Comparison of ENCODE assay signal across 17 mouse cellular contexts in the genomic region with DNA sequence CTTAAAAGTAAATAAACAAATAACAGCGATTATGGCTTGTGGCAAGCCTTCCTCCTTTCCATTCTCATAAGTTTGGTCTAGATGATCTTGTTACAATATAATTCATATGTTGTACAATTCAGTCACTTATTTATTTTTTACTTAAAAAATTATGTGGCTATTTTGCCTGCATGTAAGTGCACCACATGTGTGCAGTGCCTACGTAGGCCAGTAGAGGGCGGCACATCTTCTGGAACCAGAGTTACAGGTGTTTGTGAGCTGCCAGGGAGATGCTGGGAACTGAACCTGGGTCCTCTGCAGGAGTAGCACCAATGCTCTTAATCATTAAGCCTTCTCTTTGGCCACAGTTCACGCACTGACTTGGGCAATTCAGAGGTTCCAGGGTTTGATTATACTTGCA. TPM values are rescaled to one million over a fixed set of nuclear protein-coding genes. Genes with fewer than 3 reads are reported as not detected.
A peak's percentile ranks its signal among the peaks of the same experiment; 100 is the strongest.
DNase-seq lines count a peak whose midpoint lies in the region; ATAC-seq and TF ChIP-seq lines count a peak whose summit lies in the region.
"Had no signal": no experiment of that assay in that cellular context is flagged by ENCODE, and none has a peak within 500 bp of the region (broad histone marks: within the 10 kb centered on the region; RNA-seq: fewer than 3 reads in every experiment).

No protein-coding gene starts in this region.

- peaks cover 17% of the 10 kb centered on the region for H3K4me1 ChIP-seq in E14TG2a.4 (replicated peaks; ENCODE audit: low read depth, low read length)

- H3K36me3 ChIP-seq in E14TG2a.4 (ENCODE audit: insufficient read depth, low read length), result no peaks in the 10 kb centered on the region
- H3K36me3 ChIP-seq: forebrain, embryonic 15.5 days; heart, embryonic 12.5 days; hindbrain, embryonic 12.5 days; kidney, embryonic 15.5 days; limb, embryonic 13.5 days; neural tube, embryonic 15.5 days had no signal

- no peak for ATAC-seq in megakaryocyte, adult 5-6 weeks (ENCODE audit: poor library complexity, severe bottlenecking)
- ATAC-seq: forebrain, embryonic 15.5 days; midbrain, embryonic 16.5 days had no signal

- peaks cover 56% of the 10 kb centered on the region for H3K27me3 ChIP-seq in E14TG2a.4 (ENCODE audit: insufficient read depth, low read length)

- peaks cover 4% of the 10 kb centered on the region; the same call in 1 of the 2 replicates for H3K9me3 ChIP-seq in E14TG2a.4 (ENCODE audit: low read length)
- H3K9me3 ChIP-seq: forebrain, embryonic 15.5 days; kidney, embryonic 15.5 days; limb, embryonic 13.5 days; neural tube, embryonic 15.5 days had no signal

- TF ChIP-seq CTCF in E14TG2a.4 (conservative IDR thresholded peaks at IDR 0.05; ENCODE audit: low read length), result peak; percentile 87

- no peak overlapping the region for H3K4me3 ChIP-seq in E14TG2a.4 (replicated peaks; ENCODE audit: low read length)
- H3K4me3 ChIP-seq: forebrain, embryonic 15.5 days; hindbrain, embryonic 12.5 days had no signal

- peak; percentile 18 to 23 for DNase-seq in kidney, postnatal 4 days
- DNase-seq in kidney, adult 9 months, result no peak
- peak; percentile 29 to 32 for DNase-seq in B cell, adult 2 months
- DNase-seq in induced T-regulatory cell, adult 2 months (ENCODE audit: low read depth), result peak; percentile 44
- DNase-seq in adipocyte (ENCODE audit: low spot score), result no peak
- DNase-seq: adrenal gland, adult 2 months; gastrocnemius, postnatal 25 days; lung, postnatal 36 days had no signal

RNA-seq across cellular contexts. Expression of gene Grid2ip, which starts 19.0 kb away (rescaled TPM):
- not detected in 2 replicates for total RNA-seq in megakaryocyte, adult 5-6 weeks (2015)
- not detected in 2 replicates for total RNA-seq in megakaryocyte, adult 5-6 weeks (2017)
- total RNA-seq: gastrocnemius, postnatal 25 days had no signal

RNA-seq across cellular contexts. Expression of gene Kdelr2, which starts 27.5 kb away (rescaled TPM):
- total RNA-seq in megakaryocyte, adult 5-6 weeks (2015), result 56.4 and 58.9 TPM in 2 replicates
- 91.2 and 100.0 TPM in 2 replicates for total RNA-seq in megakaryocyte, adult 5-6 weeks (2017)

RNA-seq across cellular contexts. Expression of gene Zdhhc4, which starts 47.1 kb away (rescaled TPM):
- 48.5 and 55.0 TPM in 2 replicates for total RNA-seq in megakaryocyte, adult 5-6 weeks (2015)
- 22.3 and 24.6 TPM in 2 replicates for total RNA-seq in megakaryocyte, adult 5-6 weeks (2017)

Comparison
In these comparisons a context has a peak if more than half of its experiments do, and no peak if none do; other contexts are left out.
1. DNase-seq: peak in kidney, postnatal 4 days (2 of 2), B cell, adult 2 months (2 of 2) and induced T-regulatory cell, adult 2 months (single experiment); none in kidney, adult 9 months (single experiment) and adipocyte (single experiment).